Mouse (Mus musculus): Measurements from ENCODE around the gene C87436.

- no peak for TF ChIP-seq POLR2A (IDR thresholded peaks at IDR 0.05; ENCODE audit: borderline replicate concordance, insufficient read depth, low read length)
- no peak for TF ChIP-seq CTCF (IDR thresholded peaks at IDR 0.05; ENCODE audit: borderline replicate concordance, insufficient read depth, low read depth, low read length)
Observed at GRCm38 (mm10) chr6:86510979-86511378, 72.8 kb downstream of the C87436 start.

All from cerebellum, adult 2 months (tissue).